Mouse (Mus musculus) myocyte (in vitro differentiated cells): ENCODE results near the gene Prkcb.

Experiments
- CEBPB ChIP-seq: IDR thresholded peaks from 2 replicates; pipeline ENCODE4 v1.6.1; 2011; ENCODE audit warnings: mild to moderate bottlenecking, moderate library complexity; ENCODE audit not compliant: poor library complexity, insufficient read depth, severe bottlenecking
- MAX ChIP-seq: IDR thresholded peaks from one replicate; pipeline ENCODE4 v1.6.1; 2011; ENCODE audit warnings: low read depth, mild to moderate bottlenecking, control low read depth
- MYOG ChIP-seq, 3 experiments: IDR thresholded peaks; one replicate each; pipeline ENCODE4 v1.6.1; 2011; ENCODE audit warnings: control low read depth in 2 of 3, low read depth in 2 of 3, mild to moderate bottlenecking in 2 of 3; ENCODE audit not compliant: insufficient read length in 2 of 3, control insufficient read depth in 1 of 3, insufficient read depth in 1 of 3
- POLR2A ChIP-seq: IDR thresholded peaks from one replicate; pipeline ENCODE4 v1.6.1; 2011; ENCODE audit warnings: low read depth, mild to moderate bottlenecking, control low read depth, moderate library complexity; ENCODE audit not compliant: insufficient read length
- POLR2AphosphoS2 ChIP-seq: IDR thresholded peaks from one replicate; pipeline ENCODE4 v1.6.1; 2011; ENCODE audit warnings: low read depth, control low read depth; ENCODE audit not compliant: insufficient read length
- TCF3 ChIP-seq: IDR thresholded peaks from one replicate; pipeline ENCODE4 v1.6.1; 2011; ENCODE audit warnings: low read depth, control low read depth; ENCODE audit not compliant: insufficient read length

GRCm38 (mm10) chr7:122244584-122244983 is 44.0 kb upstream of the Prkcb start:
- TF ChIP-seq POLR2A (no peak), CEBPB (no peak), POLR2AphosphoS2 (no peak), MYOG (IDR thresholded peaks at IDR 0.05; ENCODE audit: control insufficient read depth in 1 of 3, insufficient read depth in 1 of 3, insufficient read length in 2 of 3, low read depth in 2 of 3) (no peak), TCF3 (no peak), MAX (no peak)
